Mouse (Mus musculus): Measurements from ENCODE around the gene Trip6. TPM values are rescaled to one million over a fixed set of nuclear protein-coding genes. Genes with fewer than 3 reads are reported as not detected.

Trip6 gene
- 17.3 TPM in 2 replicates for polyA plus RNA-seq (2015; fragmentation: Nextera tagmentation; extraction: Ambion mirVana)

DNA sequence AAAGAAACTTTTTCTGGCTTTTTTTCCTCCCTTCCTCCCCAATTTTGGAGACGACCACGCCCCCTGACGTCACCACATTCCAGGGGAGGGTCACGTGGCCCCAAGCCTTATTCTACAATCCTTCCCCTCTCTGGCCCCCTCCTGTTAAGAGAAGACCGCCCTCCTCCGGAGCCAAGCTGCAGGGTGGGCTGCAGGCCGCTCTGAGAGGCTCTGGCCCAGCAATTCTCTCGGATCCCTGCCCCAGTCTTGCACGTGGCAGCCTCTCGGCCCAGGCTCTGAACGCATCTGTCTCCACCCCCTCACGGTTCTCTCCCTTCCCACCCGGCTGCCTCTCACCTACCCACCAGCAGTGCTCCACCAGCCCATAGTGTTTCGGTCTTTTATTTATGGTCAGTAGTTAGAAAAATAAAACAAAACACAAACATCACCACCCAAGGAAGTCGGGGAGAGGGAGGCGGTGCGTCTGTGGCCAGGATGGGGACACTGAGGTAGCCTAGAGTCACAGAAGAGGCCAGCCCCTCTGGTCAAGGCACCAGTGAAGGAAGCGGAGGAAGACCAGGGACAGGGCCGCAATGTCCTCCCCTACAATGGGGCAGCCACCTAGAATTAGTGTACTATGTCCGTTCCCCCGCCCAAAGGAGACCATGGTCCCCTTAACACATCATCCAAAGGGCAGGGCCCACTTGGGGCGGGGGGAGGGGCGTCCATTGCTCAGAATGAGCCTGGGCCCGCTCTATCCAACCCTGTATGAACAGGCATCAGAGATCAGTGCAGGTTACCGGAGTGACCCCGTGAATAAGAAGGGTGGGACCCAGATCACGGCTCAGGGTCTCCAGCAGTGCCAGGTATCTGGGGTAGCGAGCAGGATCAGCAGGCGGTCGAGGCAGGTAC lies at the start of gene Trip6:
TSS of gene Trip6 (minus strand) at position 212 of the 891 bp plus-strand sequence.
- peaks cover 6% of the 10 kb centered on the region; the same call in 1 of the 2 replicates for H3K36me3 ChIP-seq
- H3K4me1 ChIP-seq (replicated peaks) = peaks cover 28% of the 10 kb centered on the region

GRCm38 (mm10) chr5:137358382-137358781 lies 44.2 kb upstream of the Trip6 start:
- H3K4me2 ChIP-seq = no peak overlapping the region
- WGBS = 47% methylated on average over 7 of the region's 7 CpGs
- no peaks in the 10 kb centered on the region for H3K4me1 ChIP-seq (replicated peaks)
- H3K36me3 ChIP-seq = peaks cover 8% of the 10 kb centered on the region; the same call in 1 of the 2 replicates
- ATAC-seq (ENCODE audit: low FRiP score, low read depth) = no peak
- no peak overlapping the region for H3K9ac ChIP-seq
- no peaks in the 10 kb centered on the region for H3K9me3 ChIP-seq
- no peaks in the 10 kb centered on the region for H3K27me3 ChIP-seq
- no peak overlapping the region for H3K4me3 ChIP-seq
- H3K27ac ChIP-seq (replicated peaks) = no peak overlapping the region

More for the DNA sequence above, at the start of gene Trip6:
- H3K9ac ChIP-seq = peak within 1 kb of the TSS; percentile 51
- peak within 1 kb of the TSS; percentile 59 for H3K4me2 ChIP-seq
- ATAC-seq (ENCODE audit: low FRiP score, low read depth) = peak; percentile 73
- WGBS = 17% methylated on average over 30 of the region's 30 CpGs
- peak within 1 kb of the TSS; percentile 39 for H3K4me3 ChIP-seq
- no peaks in the 10 kb centered on the region for H3K9me3 ChIP-seq
- H3K27me3 ChIP-seq = no peaks in the 10 kb centered on the region
- peak within 1 kb of the TSS; percentile 63 for H3K27ac ChIP-seq (replicated peaks)

- H3K36me3 ChIP-seq = no peaks in the 10 kb centered on the region
- H3K4me1 ChIP-seq (replicated peaks) = peaks cover 30% of the 10 kb centered on the region
- no peak for ATAC-seq (ENCODE audit: low FRiP score, low read depth)
- H3K27ac ChIP-seq (replicated peaks) = no peak overlapping the region
- no peak overlapping the region for H3K4me2 ChIP-seq
- peaks cover 8% of the 10 kb centered on the region for H3K27me3 ChIP-seq
- no peak overlapping the region for H3K4me3 ChIP-seq
- 88% methylated on average over 17 of the region's 17 CpGs for WGBS
- H3K9ac ChIP-seq = no peak overlapping the region
- H3K9me3 ChIP-seq = no peaks in the 10 kb centered on the region
These were observed 39.9 kb upstream of the Trip6 start for GRCm38 (mm10) chr5:137354091-137354490.

DNA sequence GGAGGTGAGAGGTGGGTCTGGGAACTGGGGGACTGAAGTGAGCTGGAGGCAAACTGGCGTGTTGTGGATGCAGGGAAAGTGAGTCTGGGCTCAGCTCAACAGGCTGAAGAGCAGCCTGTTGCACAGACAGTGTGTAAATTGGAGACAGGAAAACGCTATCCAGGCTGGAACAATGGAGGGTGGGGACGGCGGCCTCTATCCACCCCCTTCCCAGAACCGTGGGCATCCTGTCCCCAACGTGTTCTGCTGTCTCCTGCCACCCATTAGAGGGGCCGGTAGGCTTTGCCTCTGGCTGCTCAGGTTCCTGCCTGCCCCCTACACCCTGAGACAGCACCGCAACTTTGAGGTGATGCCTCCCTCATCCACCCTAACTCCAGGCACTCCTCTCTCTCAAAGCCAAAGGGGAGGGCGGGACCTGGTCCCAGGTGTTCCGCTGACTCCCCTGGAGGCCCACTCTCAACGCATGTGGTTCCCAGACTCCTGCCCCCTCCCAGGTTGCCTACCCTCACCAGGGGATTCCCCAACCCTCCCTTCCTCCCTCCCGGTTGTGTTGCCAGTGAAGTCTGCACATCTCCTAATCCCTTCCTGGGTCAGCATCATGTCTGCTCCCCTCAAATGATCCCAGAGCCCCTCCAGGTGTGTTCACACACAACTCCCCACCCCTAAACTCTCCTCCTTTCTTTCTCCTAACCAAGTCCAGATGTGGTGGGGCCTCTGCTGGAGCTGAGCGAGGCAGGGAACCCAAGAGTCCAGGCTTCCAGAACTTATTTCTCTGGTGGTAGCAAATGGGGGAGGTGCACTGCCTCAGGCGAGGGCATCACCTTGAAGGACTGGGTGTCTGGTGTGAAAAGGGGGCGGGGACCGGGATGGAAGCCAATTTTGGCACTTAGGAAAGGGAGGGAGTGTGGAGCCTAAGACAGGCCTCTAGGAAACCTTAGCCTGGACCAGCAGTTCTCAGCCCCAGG lies 38.1 kb upstream of the Trip6 start:
- H3K36me3 ChIP-seq = no peaks in the 10 kb centered on the region
- peak overlapping the region; percentile 6; the same call in 1 of the 2 replicates for H3K9ac ChIP-seq
- no peak for ATAC-seq (ENCODE audit: low FRiP score, low read depth)
- H3K4me2 ChIP-seq = peak overlapping the region; percentile 91
- peaks cover 39% of the 10 kb centered on the region for H3K4me1 ChIP-seq (replicated peaks)
- peak overlapping the region; percentile 61 for H3K4me3 ChIP-seq
- WGBS = 29% methylated on average over 16 of the region's 16 CpGs
- H3K27ac ChIP-seq (replicated peaks) = 0 out of 2 replicates have a peak overlapping the region, but pooled peaks have one; percentile 11
- no peaks in the 10 kb centered on the region for H3K9me3 ChIP-seq
- H3K27me3 ChIP-seq = peaks cover 12% of the 10 kb centered on the region

DNA sequence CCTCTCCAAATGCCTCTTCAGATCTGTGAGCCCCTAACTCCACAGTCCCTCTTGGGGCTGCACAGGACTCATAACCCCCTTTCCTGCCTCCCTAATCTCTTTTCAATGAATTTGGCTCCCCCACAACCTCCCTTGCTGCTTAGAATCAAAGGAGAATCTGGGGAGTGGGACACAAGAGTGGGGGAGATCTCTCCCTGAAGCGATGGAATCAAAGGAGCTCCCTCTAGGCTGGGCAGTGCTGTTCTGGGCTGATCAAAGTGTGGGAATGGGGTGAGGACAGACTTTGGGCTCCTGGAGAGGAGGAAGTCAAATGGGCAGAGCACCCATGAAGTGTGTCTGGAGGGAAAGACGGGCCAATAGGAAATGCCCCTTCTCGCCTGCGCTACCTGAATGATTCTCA lies 37.2 kb upstream of the Trip6 start:
- Histone ChIP-seq H3K9ac (peak overlapping the region; percentile 61), H3K4me3 (peak overlapping the region; percentile 61), H3K27ac (replicated peaks) (0 out of 2 replicates have a peak overlapping the region, but pooled peaks have one; percentile 11)

DNA sequence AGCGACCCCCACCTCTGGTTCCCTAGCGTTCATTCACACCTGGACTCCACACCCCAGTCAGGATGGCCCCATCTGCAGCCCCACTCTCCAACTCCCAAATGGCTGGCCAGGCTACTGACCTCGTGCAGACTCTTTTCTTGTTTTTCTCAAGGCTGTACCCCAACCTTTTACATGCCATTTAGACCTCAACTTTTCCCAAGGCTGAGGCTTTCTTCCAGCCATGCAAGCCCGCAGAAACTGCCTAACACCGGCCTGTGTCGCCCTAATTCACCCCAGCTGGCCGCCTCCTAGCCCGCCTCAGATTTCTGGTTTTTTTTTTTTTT lies 36.8 kb upstream of the Trip6 start:
- no peaks in the 10 kb centered on the region for H3K9me3 ChIP-seq
- H3K9ac ChIP-seq = peak overlapping the region; percentile 61
- ATAC-seq (ENCODE audit: low FRiP score, low read depth) = no peak
- no peaks in the 10 kb centered on the region for H3K36me3 ChIP-seq
- peaks cover 39% of the 10 kb centered on the region for H3K4me1 ChIP-seq (replicated peaks)
- peaks cover 12% of the 10 kb centered on the region for H3K27me3 ChIP-seq
- H3K4me3 ChIP-seq = peak overlapping the region; percentile 61
- H3K4me2 ChIP-seq = peak overlapping the region; percentile 91
- 2% methylated on average over 8 of the region's 8 CpGs for WGBS
- H3K27ac ChIP-seq (replicated peaks) = 0 out of 2 replicates have a peak overlapping the region, but pooled peaks have one; percentile 36

More for the DNA sequence above, 37.2 kb upstream of the Trip6 start:
- H3K4me2 ChIP-seq = peak overlapping the region; percentile 91
- H3K27me3 ChIP-seq = peaks cover 12% of the 10 kb centered on the region
- H3K4me1 ChIP-seq (replicated peaks) = peaks cover 39% of the 10 kb centered on the region
- 17% methylated on average over 4 of the region's 4 CpGs for WGBS
- no peak for ATAC-seq (ENCODE audit: low FRiP score, low read depth)
- no peaks in the 10 kb centered on the region for H3K36me3 ChIP-seq
- H3K9me3 ChIP-seq = no peaks in the 10 kb centered on the region

DNA sequence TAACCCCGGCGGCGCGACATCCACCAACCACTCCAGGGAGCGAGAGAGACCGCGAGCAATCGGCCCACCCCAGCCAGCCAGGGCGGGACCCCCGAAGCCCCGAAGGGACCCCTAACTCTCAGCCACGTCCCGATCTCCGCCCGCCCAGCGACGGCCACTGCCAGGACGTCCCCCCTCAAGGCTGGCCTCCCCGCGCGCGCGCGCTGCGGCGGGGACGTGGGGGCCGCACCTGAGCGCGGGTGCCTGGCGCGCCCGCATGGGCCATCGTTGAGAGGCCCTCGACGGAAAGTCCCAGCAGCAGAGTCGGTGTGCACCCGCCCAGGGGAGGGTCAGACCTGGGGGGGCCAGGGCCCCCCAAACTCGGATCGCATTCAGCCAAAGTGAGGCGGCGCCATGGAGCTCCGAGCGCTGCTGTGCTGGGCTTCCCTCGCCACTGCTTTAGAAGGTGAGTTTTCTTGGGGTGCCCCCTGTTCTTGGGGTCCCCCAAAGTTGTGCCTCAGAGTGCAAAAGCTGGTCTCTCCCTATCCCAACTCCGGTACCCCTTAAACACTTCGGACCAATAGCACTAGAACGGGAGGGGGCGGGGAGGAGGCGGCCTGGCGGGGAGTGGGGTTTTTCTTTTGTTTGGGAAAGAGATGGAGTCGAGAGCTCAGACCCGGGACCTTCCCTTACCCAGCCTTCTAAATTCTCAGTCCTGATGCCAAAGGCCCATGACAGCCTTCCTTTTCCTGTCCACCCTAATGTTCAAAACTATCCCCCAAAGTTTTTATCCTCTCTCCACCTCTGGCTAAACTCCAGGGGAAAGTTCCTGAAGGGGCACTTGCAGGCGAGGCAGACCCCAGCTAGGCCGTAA lies 36.2 kb upstream of the Trip6 start:
- Histone ChIP-seq H3K27ac (replicated peaks) (peak overlapping the region; percentile 77), H3K4me1 (replicated peaks) (peaks cover 39% of the 10 kb centered on the region), H3K36me3 (no peaks in the 10 kb centered on the region), H3K9me3 (no peaks in the 10 kb centered on the region), H3K9ac (peak overlapping the region; percentile 61), H3K4me2 (peak overlapping the region; percentile 91), H3K4me3 (peak overlapping the region; percentile 61), H3K27me3 (peaks cover 12% of the 10 kb centered on the region)
- ATAC-seq (ENCODE audit: low FRiP score, low read depth) = peak; percentile 75
- WGBS = under 1% methylated on average over 53 of the region's 55 CpGs

DNA sequence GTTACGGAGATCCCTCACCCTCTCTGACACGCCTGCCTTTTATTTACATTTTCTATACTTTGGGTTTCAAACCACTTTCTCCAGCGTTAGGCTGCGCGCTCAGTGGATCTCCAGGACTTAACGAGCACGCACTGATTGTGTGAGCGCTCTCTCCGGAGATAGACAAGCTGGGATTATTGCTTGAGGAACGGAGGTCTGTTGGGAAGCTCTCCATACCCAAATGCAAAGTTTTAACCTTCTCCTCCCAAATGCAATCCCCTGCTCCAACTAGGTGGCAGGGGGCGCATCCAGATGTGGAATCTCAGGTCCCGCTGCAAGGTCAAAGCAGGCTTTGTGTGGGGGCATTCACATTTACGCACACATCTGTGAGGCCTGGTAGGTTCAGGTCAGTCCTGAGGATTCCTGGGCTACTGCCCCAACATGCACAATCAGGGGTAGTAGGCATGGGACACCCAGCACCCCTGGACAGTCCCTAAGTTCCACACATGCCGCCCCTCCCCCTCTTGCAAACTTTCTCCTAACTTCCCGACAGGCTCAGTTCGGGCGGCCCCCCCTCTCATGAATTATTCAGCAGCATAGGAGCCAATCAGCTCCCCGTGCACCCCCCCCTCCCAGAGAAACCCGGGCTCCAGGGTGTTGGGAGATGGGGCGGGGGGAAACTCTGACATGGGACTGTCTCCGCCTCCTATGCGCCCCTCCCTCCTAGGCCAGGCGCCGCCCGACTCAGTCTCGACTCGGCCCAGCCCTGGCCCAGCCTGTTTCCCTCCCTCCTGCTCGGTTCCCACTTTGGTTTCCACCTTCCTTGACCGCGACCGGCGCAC lies 35.4 kb upstream of the Trip6 start, which contains the start of gene Ephb4:
TSS of gene Ephb4 (plus strand) at position 726 of the 821 bp plus-strand sequence.
- WGBS = under 1% methylated on average over 30 of the region's 32 CpGs
- H3K4me3 ChIP-seq = peak within 1 kb of the TSS; percentile 61
- H3K27ac ChIP-seq (replicated peaks) = peak within 1 kb of the TSS; percentile 77
- peak; percentile 92 for ATAC-seq (ENCODE audit: low FRiP score, low read depth)
- no peaks in the 10 kb centered on the region for H3K9me3 ChIP-seq
- H3K9ac ChIP-seq = peak within 1 kb of the TSS; percentile 61
- H3K4me1 ChIP-seq (replicated peaks) = peaks cover 39% of the 10 kb centered on the region
- peaks cover 12% of the 10 kb centered on the region for H3K27me3 ChIP-seq
- no peaks in the 10 kb centered on the region for H3K36me3 ChIP-seq
- peak within 1 kb of the TSS; percentile 91 for H3K4me2 ChIP-seq

GRCm38 (mm10) chr5:137348482-137349383 lies 34.5 kb upstream of the Trip6 start:
- H3K27ac ChIP-seq (replicated peaks) = peak overlapping the region; percentile 61; the same call in 1 of the 2 replicates
- peaks cover 12% of the 10 kb centered on the region for H3K27me3 ChIP-seq
- WGBS = under 1% methylated on average over 33 of the region's 33 CpGs

More at GRCm38 (mm10) chr5:137348482-137349383, 34.5 kb upstream of the Trip6 start:
- H3K36me3 ChIP-seq = no peaks in the 10 kb centered on the region
- H3K4me2 ChIP-seq = peak overlapping the region; percentile 91
- peak overlapping the region; percentile 26; the same call in 1 of the 2 replicates for H3K9ac ChIP-seq
- no peak for ATAC-seq (ENCODE audit: low FRiP score, low read depth)
- no peaks in the 10 kb centered on the region for H3K9me3 ChIP-seq
- peak overlapping the region; percentile 61 for H3K4me3 ChIP-seq
- peaks cover 39% of the 10 kb centered on the region for H3K4me1 ChIP-seq (replicated peaks)
